Mouse (Mus musculus): ENCODE data around the gene Tk1.

Gene Tk1

DNA sequence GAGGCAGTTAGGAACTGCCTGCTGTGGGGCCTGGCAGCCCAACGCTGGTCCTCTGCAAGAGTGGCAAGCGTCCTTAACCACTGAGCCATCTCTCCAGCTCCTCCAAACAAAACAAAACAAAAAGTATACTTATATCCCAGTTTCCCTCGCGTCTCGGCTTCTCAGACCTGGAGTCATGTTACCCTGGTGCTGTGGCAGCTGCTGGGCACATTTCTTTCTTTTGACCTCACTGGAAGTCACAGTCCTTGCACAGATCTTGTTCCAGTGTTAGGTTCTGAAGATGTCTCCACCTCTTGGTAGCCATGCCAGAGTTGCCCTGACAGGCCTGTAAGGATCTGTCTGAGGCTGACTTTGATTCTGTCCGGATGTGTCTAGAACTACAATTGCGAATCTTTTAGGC lies 24.2 kb downstream of the Tk1 start:
- in situ Hi-C loops (cut with MboI; ENCODE audit: unreplicated experiment in 2 of 2): no loop called here

DNA sequence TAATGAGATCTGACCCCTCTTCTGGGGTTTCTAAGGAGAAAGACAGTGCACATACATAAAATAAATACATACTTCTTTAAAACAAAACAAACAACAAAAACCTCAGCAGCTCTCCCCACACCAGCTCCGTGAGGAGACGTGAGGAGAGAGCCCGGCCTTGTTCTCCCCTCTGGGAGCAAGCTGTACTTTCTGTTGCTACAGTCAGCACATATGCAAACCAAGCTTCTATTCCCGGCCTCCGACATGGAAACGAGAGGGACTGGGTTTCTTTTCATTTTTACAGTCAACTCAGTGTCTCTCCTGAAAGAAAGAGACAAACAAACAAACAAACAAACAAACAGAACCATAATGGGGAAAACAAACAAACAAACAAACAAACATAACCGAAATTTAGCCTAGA lies 25.9 kb downstream of the Tk1 start:
- in situ Hi-C loops (cut with MboI; ENCODE audit: unreplicated experiment in 2 of 2): no loop called here

DNA sequence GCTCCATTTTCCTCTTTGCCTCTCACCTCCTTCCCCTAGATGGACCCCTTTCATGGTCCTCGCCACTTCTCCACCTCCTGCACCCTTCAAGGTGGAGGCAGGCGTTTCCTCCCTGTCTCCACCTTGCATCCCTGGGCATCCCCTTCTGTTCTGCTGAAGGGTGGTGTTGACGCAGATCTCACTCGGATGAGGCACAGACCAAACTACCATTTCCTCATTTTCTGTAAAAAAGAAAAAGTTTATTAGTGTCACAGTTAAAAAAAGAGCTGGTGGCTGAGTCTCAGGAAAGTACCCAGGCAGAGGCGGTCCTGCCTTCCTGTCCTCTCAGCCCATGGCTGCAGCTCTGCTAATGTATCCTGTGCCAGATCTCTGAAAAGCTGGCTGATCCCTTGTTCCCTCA lies 26.7 kb downstream of the Tk1 start:
- in situ Hi-C loops (cut with MboI; ENCODE audit: unreplicated experiment in 2 of 2): no loop called here

DNA sequence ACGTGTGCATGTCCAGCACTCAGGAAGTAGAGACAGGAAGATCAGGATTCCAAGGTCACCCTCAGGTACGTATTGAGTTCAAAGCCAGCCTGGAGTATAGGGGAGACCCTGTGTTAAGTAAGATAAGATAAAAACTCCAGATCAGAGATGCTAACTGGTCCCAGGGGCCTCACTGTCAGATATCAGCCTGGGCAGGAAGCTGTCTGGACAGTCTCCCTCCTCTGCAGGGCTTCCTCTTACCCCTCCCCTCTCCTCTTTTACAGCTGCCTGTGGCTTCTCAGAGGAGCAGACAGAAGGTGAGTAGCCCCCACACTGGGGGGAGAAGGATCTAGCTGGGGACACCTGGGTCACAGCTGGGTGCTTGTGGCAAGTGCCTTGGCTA lies 27.7 kb downstream of the Tk1 start:
- in situ Hi-C loops (cut with MboI; ENCODE audit: unreplicated experiment in 2 of 2): no loop called here

DNA sequence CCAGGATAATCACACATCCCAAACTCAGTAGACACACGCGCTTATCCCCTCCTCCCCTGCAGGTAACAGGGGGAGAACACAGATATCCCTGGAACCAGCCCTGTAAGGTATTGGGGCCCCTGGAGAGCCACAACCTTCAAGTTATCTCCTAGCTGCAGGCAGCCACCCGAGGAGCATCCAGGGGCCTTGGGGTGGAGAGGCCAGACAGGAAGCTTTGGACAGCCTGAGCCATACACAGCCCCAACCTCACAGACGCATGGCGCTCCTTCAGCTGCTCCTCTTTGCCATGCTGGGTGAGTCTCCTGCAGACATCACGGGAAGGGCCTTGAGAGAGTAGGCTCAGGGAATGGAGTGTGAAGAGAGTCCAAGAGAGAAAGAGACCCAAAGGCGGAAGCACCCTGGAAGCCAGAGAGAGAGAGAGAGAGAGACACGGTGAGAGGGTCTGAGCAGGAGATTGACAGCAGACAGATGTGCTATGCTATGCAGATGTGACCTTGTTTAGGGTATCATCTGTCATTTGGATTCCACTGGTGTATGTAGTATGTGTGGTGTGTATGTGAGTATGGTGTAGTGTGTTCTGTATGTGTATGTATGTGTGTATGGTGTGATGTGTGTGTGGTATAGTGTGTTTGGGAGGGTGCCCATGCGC lies 28.3 kb downstream of the Tk1 start, which contains the start of gene 6030468B19Rik:
6030468B19Rik (plus strand) TSS at position 150 of the 649 bp plus-strand sequence.
- in situ Hi-C loops (cut with MboI; ENCODE audit: unreplicated experiment in 2 of 2): no loop called here

DNA sequence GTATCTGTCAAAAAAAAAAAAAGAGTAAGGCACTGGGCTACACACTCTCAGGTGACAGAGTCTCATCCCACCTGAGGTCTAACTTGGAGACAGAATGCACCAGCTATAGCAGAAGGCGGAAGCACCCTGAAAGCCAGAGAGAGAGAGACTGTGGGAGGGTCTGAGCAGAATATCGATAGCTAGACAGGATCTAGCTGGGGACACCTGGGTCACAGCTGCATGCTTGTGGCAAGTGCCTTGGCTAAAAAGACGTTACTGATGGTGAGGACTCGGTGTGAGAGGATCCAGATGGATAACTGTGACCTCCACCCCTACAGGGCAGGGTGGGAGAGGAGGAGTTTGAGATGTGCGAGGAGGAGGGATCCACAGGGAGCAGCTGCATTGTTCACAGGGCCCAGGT lies 28.9 kb downstream of the Tk1 start:
- in situ Hi-C loops (cut with MboI; ENCODE audit: unreplicated experiment in 2 of 2): no loop called here

DNA sequence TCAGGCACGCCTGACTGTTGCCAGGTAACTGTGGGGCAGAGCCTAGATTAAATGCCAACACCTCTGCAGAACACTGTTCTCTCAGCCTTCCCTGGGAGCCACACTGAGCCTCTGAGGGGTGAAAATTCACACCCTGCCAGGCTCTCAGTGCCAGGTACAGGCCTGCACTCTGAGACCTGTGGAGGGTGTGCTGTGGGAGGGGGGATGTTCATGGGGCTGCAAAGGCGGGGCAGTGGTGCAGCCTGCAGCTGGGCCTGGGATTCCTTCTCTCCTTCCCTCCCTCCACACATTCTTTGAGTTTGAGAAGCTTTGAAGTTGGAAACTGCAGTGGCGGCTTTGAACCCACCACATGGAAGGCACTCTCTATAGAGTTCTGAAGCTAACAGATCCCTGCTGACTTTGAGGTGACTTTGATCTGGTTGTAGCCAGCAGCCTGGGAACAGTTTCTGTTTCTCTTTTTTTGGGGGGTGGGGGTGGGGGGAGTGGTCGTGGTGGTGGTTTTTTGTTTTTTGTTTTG lies 31.8 kb downstream of the Tk1 start:
- in situ Hi-C loops (cut with MboI; ENCODE audit: unreplicated experiment in 2 of 2): no loop called here

DNA sequence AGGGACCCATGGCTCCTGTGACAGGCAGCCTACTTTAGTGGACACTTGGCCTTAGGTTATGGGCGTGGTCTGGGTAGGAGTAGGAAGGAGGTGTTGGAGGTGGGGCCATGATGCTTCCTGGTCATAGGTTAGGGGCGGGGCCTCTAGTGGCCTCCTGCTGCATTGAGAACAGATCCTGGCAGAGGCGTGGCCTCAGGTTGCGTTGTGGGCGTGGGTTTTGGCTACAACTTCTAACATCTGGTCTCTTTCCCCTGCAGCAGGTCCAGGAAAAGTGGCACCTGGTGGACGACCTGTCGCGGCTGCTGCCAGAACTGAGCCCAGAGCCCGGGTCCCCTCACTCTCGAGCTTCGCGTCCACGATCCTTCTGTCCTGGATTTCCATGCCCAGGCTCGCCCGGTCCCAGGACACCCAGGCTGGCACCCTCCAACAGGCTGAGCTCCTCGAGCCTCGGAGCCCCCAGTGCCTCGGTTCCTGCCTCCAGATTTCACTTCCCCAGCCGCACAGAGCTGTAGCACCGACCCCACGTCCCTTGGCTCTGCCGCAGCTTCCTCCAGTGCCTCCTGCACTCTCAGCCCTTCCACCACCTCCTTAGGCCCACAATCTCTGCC lies 33.5 kb downstream of the Tk1 start:
- in situ Hi-C loops (cut with MboI; ENCODE audit: unreplicated experiment in 2 of 2): no loop called here

DNA sequence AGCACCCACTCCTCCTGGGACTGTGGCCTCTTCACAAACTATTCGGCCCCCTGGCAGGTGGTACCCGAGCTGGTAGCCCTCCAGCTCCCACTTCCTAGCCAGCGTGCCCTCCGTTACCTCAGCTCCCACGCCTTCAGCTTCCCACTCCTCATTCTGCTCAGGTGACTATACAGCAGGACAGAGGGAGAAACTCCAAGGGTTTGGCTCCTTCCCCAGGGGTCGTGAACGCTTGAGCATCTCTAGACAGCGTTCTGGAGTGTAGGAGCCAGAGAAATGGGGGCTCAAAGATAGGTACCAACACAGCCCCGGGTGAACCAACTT lies 34.5 kb downstream of the Tk1 start:
- in situ Hi-C loops (cut with MboI; ENCODE audit: unreplicated experiment in 2 of 2): no loop called here

DNA sequence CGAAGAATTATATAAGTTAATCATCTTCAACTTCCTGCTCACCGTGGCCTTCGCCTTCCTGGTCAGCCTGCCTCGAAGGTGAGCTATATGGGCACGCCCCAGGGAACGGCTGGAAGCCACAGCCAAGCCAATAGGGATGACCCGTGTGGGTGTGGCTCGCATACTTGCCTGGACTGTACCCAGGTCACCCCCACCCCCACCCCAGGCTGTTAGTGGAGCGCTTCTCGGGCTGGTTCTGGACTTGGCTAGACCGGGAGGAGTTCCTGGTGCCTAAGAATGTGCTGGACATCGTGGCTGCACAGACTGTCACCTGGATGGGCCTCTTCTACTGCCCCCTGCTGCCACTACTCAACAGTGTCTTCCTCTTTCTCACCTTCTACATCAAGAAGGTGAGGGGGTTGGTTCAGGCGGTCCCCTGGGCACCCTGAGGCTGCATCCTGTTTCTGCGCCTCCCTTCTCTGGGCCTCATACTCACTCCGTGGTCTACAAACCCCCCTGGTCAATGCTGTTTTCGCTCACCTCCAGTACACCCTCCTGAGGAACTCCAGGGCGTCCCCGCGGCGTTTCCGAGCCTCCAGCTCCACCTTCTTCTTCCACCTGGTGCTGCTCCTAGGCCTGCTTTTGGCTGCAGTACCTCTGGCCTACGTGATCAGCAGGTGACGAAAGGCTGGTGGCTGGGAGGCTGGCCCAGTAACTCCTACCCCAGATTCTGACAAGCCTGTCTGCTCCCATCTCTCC lies 35.0 kb downstream of the Tk1 start:
- in situ Hi-C loops (cut with MboI; ENCODE audit: unreplicated experiment in 2 of 2): no loop called here

DNA sequence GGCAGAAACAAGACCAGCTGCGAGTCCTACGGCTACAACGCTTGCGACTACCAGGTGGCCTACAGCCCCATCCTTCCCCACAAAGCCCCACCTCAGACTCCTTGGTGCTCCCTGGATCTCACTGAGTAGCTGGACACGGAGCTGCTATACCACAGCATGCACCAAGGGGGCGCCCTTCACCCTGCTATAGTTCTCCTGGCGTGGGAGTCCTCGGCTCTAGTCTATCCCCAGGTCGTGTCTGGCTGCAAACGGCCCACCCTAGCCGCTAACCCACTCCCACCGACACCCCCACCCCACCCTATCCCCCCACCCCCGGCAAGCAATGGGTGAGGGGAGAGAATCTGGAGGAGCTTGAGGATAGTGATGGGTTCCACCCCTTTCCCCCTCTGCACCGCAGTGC lies 35.6 kb downstream of the Tk1 start:
- in situ Hi-C loops (cut with MboI; ENCODE audit: unreplicated experiment in 2 of 2): no loop called here

DNA sequence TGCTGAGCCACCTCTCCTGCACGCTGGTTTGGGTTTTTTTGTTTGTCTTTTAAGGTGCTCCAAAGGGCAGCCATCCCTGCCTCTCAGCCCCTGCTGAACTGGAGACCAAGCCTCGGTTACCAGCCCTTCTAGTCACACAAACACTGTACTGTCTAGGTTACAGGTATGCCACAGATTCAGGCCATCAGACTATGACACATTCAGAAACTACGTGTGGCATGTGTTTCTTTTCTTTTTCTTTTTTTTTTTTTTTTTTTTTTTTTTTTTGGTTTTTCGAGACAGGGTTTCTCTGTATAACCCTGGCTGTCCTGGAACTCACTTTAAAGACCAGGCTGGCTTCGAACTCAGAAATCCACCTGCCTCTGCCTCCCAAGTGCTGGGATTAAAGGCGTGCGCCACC lies 37.4 kb downstream of the Tk1 start:
- in situ Hi-C loops (cut with MboI; ENCODE audit: unreplicated experiment in 2 of 2): loop anchor here (5.0 kb wide), 3 partner anchors 34 to 81 kb away; no protein-coding TSS in a partner anchor

DNA sequence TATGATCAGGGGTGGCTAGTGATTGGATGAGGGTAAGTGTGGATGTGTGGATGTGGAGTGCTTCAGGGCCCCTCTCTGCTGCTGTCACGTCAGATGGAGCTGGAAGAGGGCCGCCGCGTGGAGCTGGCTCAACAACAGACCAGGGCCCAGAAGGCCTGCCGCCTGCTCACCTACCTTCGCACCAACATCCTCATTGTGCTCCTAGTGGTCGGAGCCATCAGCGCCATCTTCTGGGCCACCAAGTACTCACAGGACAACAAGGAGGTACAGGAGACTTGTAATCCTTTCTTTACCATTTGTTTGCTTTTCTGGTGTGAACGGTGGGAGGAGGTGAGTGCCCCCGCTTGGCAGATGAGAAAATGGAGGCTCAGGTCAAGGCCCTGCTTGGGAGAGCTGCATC lies 39.6 kb downstream of the Tk1 start:
- in situ Hi-C loops (cut with MboI; ENCODE audit: unreplicated experiment in 2 of 2): loop anchor here (5.0 kb wide), 3 partner anchors 36 to 79 kb away; no protein-coding TSS in a partner anchor

DNA sequence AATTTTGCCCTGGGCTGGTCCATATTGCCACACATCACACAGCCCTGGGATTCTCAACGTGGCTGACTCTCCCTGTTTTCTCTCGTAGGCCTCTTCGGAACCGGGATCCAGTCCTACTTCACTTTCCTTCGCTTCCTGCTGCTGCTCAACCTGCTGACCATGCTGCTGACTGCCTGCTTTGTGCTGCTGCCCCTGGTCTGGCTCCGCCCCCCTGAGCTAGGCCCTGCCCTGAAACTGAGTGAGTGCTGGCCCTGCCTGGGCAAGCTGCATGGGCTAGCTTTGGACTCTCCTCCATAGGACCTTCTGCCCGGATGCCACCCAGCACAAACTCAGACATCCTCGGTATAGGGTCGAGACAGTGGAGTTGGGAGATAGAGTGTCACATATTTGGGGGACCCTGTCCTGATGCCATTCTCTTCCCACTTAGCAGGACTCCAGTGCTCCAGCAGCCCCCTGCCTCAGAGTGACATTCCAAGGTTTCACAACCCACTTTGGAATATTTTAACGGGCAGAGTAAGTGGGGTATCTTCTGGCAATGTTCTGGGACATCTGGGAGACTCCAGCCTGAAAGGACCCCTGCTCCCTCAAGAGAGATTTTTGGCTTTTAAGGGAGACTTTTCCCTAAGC lies 42.1 kb downstream of the Tk1 start:
- in situ Hi-C loops (cut with MboI; ENCODE audit: unreplicated experiment in 2 of 2): no loop called here

DNA sequence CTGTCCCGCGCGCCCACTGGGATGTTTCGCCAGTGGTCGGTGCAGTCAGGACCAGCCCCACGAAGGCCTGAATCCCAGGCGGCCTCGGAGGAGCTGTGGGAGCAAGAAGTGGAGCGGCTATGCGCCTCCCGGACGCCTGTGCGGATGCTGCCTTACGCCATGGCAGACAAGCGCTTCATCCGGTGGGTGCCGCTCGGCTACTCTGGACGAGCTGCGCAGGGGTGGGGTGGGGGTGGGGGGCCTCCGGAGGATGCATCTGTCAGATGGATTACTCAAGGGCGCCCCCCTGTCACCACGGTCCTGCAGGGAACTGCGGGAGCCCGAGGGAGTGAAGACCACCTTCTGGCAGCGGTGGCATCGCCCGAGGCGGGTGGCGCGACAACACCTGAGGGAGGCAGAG lies 42.8 kb downstream of the Tk1 start:
- in situ Hi-C loops (cut with MboI; ENCODE audit: unreplicated experiment in 2 of 2): no loop called here

DNA sequence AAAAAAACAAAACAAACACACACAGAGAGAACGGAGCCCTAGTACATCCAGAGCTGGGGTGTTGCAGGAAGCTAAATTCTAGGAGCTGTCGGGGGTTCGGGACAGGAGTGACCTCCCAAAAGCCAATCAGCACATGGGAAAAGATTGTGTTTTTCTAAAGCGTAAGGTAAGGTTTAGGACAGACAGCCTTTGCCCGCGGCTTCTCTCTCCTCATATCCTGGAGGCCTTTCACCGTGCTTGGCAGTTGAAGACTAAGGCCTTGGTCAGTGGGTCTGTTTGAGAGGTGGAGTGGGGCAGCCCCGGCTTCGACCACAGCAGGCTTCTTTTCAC lies 43.2 kb downstream of the Tk1 start:
- in situ Hi-C loops (cut with MboI; ENCODE audit: unreplicated experiment in 2 of 2): no loop called here

DNA sequence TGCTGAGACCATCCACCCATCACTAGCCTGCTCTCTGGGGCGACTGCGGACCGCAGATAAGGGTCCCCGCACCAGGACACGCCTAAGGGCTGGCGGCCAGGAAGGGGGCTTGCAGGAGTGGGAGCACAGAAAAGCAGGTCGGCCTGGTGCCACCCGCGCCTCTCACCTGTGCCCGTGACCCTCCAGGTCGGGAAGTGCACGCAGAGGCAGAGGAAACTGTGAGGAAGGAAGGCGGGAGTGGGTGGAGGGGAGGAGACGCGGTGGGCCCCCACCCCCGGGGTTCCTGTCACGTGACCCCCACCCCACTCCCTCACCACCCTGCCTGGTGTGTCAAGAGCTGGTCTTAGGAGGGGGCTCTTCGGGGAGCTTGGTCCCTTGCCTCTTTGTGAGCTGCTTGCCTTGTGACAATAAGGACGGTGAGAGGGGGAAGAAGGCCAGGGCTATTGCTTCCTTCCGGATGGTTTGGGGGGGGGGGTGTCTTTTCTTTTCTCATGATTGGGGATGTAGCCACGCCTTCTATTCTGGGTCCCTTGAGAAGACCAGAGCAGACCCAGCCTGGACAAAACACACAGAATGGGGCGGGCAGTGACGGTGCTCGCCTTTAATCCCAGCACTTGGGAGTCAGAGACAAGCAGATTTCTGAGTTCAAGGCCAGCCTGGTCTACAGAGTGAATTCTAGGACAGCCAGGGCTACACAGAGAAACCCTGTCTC lies 43.7 kb downstream of the Tk1 start, which contains the start of the genes Tmc8 and Tmc6:
Tmc8 (plus strand) TSS at position 84 of the 712 bp plus-strand sequence.
Tmc6 (minus strand) TSS at position 206 of the 712 bp plus-strand sequence.
- in situ Hi-C loops (cut with MboI; ENCODE audit: unreplicated experiment in 2 of 2): no loop called here

DNA sequence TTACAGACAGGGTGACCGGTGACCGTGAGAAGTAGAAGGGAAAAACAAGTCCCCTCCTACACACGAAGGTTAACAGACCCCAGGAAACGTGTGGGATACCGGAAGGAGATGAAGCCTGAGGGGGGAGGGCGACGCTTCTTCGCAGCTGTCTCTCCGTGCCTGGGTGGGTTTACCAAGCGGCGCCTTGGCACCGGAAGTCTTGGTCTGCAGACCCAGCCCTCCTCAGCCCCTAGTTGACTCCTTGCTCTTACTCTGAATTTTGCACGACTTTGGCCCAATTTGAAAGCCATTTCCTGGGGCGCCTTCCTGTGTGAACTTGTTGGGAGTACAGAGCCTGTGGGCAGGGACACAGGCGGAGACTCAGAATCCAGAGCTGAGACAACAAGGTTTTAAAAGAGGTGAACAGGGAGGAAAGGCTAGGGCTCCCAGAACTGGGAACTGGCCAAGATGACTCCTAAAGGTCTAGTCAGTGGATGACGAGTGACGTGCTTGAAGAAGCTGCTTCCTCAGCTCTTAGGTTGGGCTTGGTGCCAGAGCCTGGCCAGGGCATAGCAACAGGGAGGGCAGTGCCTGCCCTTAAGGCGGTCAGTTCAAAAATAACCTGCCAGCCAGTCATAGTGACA lies 44.6 kb downstream of the Tk1 start:
- in situ Hi-C loops (cut with MboI; ENCODE audit: unreplicated experiment in 2 of 2): no loop called here

DNA sequence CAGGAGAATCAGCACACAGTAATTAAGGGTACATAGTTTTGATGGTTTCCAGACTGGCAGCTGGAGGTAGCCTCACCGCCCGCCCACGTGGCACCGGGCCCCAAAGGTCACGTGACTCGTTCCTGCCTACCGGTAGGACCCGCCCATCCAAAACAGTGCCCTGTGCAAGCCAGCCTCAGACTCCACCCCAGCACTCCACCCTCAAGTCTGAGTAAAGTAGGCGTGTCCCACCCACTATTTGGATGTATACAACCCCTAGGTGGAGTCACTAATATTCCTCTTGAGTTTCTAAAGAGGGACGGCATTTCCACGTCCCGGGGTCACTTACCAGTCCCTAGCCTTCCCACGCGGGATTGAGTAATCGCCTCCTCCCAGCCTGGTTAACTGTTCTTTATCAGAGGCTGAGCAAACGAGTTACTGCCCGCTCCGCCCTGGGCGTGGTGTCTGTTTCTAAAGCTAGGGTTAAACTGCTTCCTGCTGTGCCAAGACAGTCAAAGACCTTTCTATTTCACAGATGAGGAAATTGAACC lies 45.2 kb downstream of the Tk1 start:
- in situ Hi-C loops (cut with MboI; ENCODE audit: unreplicated experiment in 2 of 2): no loop called here

DNA sequence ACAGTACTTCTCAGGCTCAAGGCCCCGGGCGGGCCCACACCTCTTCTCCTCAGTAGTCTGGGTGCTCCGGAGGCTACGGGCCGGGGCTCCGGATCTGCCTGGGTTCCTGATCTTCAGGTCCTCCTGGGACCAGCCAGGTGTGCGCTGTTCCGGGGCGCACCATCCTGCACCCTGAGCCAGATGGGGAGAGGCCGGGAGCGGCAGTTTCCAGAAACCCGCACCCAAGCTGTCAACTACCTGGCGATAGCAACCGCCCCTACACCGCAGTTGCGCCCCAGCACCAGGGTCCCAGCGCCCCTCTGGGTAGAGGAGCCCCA lies 45.7 kb downstream of the Tk1 start:
- in situ Hi-C loops (cut with MboI; ENCODE audit: unreplicated experiment in 2 of 2): no loop called here
